Mouse (Mus musculus) limb, embryonic 14.5 days (tissue): ENCODE results near the gene Smc6. TPM values are rescaled to one million over a fixed set of nuclear protein-coding genes. Genes with fewer than 3 reads are reported as not detected.

Source experiments
- ATAC-seq: fragments of 200-750 bp; cut with Nextera tagmentation; 2 replicates; pipeline ENCODE4 v1.8.0; 2017; ENCODE audit warnings: low read depth, moderate number of reproducible peaks, moderate TSS enrichment; ENCODE audit not compliant: low FRiP score
- DNase-seq: peaks from one replicate; pipeline ENCODE4 v3.0.0-alpha.2; 2015; ENCODE audit warnings: low spot score
- H3K27ac ChIP-seq: fragments of 300-500 bp; sonication (generic); replicated peaks from 2 replicates; pipeline ENCODE4 v1.5.1; 2014; ENCODE audit warnings: low read depth, mild to moderate bottlenecking, low read length, moderate library complexity, mixed read lengths
- H3K27me3 ChIP-seq: fragments of 300-500 bp; sonication (generic); 2 replicates; pipeline ENCODE4 v1.6.1; 2014; ENCODE audit warnings: low read length, mixed read lengths; ENCODE audit not compliant: control insufficient read depth, insufficient read depth
- H3K36me3 ChIP-seq: fragments of 300-500 bp; sonication (generic); 2 replicates; pipeline ENCODE4 v1.6.1; 2014; ENCODE audit warnings: mild to moderate bottlenecking, low read length, moderate library complexity, mixed read lengths; ENCODE audit not compliant: control insufficient read depth, insufficient read depth
- H3K4me1 ChIP-seq: fragments of 300-500 bp; sonication (generic); 2 replicates; pipeline ENCODE4 v1.6.1; 2014; ENCODE audit warnings: antibody characterized with exemption, low read length, mixed read lengths; ENCODE audit not compliant: control insufficient read depth, insufficient read depth
- H3K4me2 ChIP-seq: fragments of 300-500 bp; sonication (generic); replicated peaks from 2 replicates; pipeline ENCODE4 v1.6.1; 2014; ENCODE audit warnings: low read depth, mild to moderate bottlenecking, low read length, moderate library complexity; ENCODE audit not compliant: severe bottlenecking
- H3K4me3 ChIP-seq: fragments of 300-500 bp; sonication (generic); replicated peaks from 2 replicates; pipeline ENCODE4 v1.5.1; 2014; ENCODE audit warnings: low read length
- H3K9ac ChIP-seq: fragments of 300-500 bp; sonication (generic); 2 replicates; pipeline ENCODE4 v1.6.1; 2014; ENCODE audit warnings: mild to moderate bottlenecking, low read depth, low read length, moderate library complexity; ENCODE audit not compliant: severe bottlenecking
- H3K9me3 ChIP-seq: fragments of 300-500 bp; sonication (generic); 2 replicates; pipeline ENCODE4 v1.6.1; 2016; ENCODE audit warnings: low read length; ENCODE audit not compliant: control insufficient read depth
- POLR2A ChIP-seq: fragments of 200-500 bp; IDR thresholded peaks from 2 replicates; pipeline ENCODE4 v1.8.0; 2012; ENCODE audit warnings: inconsistent platforms, mild to moderate bottlenecking, moderate library complexity, borderline replicate concordance; ENCODE audit not compliant: insufficient read depth, insufficient read length; ENCODE audit errors: extremely low read depth
- WGBS: fragments of 180-500 bp; shearing (Covaris S2); extraction: QIAGEN DNeasy Blood & Tissue Kit; methylation state at CpG from one replicate; pipeline ENCODE4 v1.1.7; 2014; 5-methylcytosine and 5-hydroxymethylcytosine counted together
- microRNA-seq: library from miRNA; unstranded; fragments of <30 nt; microRNA quantifications from one replicate; pipeline ENCODE4, GENCODE M21; 2016
- polyA plus RNA-seq, 2 experiments: library from polyadenylated mRNA; depleted of rRNA in 1 of 2; stranded (reverse) in 1 of 2; unstranded in 1 of 2; fragments of >200 nt; fragmentation: Nextera tagmentation in 1 of 2; extraction: Ambion mirVana in 1 of 2; gene quantifications; 2 replicates each; pipeline versions ENCODE4 v1.2.1 to v1.2.3; 2012 to 2014

Gene Smc6
- polyA plus RNA-seq, 2 experiments: 71.8 to 126 TPM

DNA sequence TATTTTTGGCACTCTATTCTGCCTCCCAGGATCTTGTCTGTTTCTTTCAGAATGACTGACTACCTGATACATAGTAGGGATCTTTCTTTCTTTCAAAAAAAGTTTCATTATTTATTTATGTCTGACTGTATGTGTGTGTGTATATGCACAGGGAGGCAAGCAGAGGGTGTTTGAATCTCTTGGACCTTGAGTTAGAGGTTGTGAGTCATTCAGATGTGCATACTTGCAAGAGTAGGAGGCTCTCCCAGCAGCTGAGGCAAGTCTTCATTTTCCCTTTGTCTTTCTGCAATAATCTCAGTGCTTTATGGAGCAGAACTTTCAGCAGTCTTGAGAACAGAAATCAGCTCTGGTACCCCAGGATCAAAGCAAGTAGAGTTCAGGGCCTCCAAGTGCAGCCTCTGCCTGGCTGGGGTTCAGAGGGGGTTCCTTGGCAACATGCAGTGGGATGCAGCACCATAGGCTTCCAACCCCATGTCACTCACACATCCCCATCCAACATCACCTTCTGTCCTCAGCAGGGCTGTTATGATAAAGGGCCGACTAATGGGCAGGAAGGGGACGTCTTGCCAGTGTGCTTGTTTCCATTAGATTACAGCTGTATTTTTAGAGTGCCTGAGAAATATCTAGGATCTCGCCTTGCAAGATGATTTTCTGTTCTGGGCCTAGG lies 101.5 kb downstream of the Smc6 start:
- Histone ChIP-seq H3K4me3 (no peak overlapping the region), H3K4me2 (no peak overlapping the region), H3K36me3 (no peaks in the 10 kb centered on the region), H3K9ac (no peak overlapping the region), H3K27ac (no peak overlapping the region), H3K4me1 (no peaks in the 10 kb centered on the region), H3K27me3 (no peaks in the 10 kb centered on the region), H3K9me3 (no peaks in the 10 kb centered on the region)
- 52% methylated on average over 3 of the region's 3 CpGs for whole genome bisulfite sequencing
- ATAC-seq (no peak), DNase-seq (no peak)
- TF ChIP-seq POLR2A: no peak

Small RNAs within 50 kb of the gene (microRNA-seq; reads per million reads assigned to microRNA genes)
- gene Mir7675: not detected

Other genes with a start within 250 kb of the Smc6 start
- 2.4 and 2.6 TPM in 2 replicates for gene Kcns3, start 114.8 kb upstream of the Smc6 start, polyA plus RNA-seq (2012; rRNA removed)
- gene Kcns3, start 114.8 kb upstream of the Smc6 start, polyA plus RNA-seq (2014; fragmentation: Nextera tagmentation; extraction: Ambion mirVana): 3.1 and 3.6 TPM in 2 replicates
- 0.15 TPM in 1 of 2 replicates, not detected in the other for gene Msgn1, start 56.9 kb upstream of the Smc6 start, polyA plus RNA-seq (2012; rRNA removed)
- not detected in 2 replicates for gene Msgn1, start 56.9 kb upstream of the Smc6 start, polyA plus RNA-seq (2014; fragmentation: Nextera tagmentation; extraction: Ambion mirVana)
- gene Gen1, start 85 bp upstream of the Smc6 start, polyA plus RNA-seq (2012; rRNA removed): 4.9 and 5.9 TPM in 2 replicates
- 7.0 and 8.3 TPM in 2 replicates for gene Gen1, start 85 bp upstream of the Smc6 start, polyA plus RNA-seq (2014; fragmentation: Nextera tagmentation; extraction: Ambion mirVana)
- 1.4 and 1.6 TPM in 2 replicates for gene Vsnl1, start 170.7 kb downstream of the Smc6 start, polyA plus RNA-seq (2012; rRNA removed)
- gene Vsnl1, start 170.7 kb downstream of the Smc6 start, polyA plus RNA-seq (2014; fragmentation: Nextera tagmentation; extraction: Ambion mirVana): 1.8 TPM in 2 replicates
- 0.09 and 0.21 TPM in 2 replicates for gene Rad51ap2, start 190.2 kb downstream of the Smc6 start, polyA plus RNA-seq (2012; rRNA removed)
- gene Rad51ap2, start 190.2 kb downstream of the Smc6 start, polyA plus RNA-seq (2014; fragmentation: Nextera tagmentation; extraction: Ambion mirVana): 0.39 and 0.57 TPM in 2 replicates